Mouse (Mus musculus): ENCODE data around the gene Lhx3. TPM values are rescaled to one million over a fixed set of nuclear protein-coding genes. Genes with fewer than 3 reads are reported as not detected.

Lhx3 gene
- polyA plus RNA-seq, 2 experiments, result not detected

GRCm38 (mm10) chr2:26194552-26195339 is 13.3 kb downstream of the Lhx3 start:
- H3K4me3 ChIP-seq (ENCODE audit: insufficient read depth in 1 of 2, low read depth in 2 of 2, low read length in 2 of 2), result no peak overlapping the region
- H3K36me3 ChIP-seq (replicated peaks; ENCODE audit: control insufficient read depth, insufficient read depth, low read depth), result no peaks in the 10 kb centered on the region
- H3K9me3 ChIP-seq (ENCODE audit: control insufficient read depth, low read length), result no peaks in the 10 kb centered on the region
- H3K27me3 ChIP-seq (ENCODE audit: control insufficient read depth, insufficient read depth, low read length), result peaks cover 43% of the 10 kb centered on the region
- H3K4me2 ChIP-seq (ENCODE audit: low read depth), result no peak overlapping the region
- TF ChIP-seq CTCF (IDR thresholded peaks at IDR 0.05; ENCODE audit: low read depth) (no peak), EP300 (IDR thresholded peaks at IDR 0.05; ENCODE audit: low read depth) (no peak)
- 30% methylated on average over 7 of the region's 7 CpGs for WGBS (ENCODE audit: insufficient replicate concordance)
- no peak overlapping the region for H3K9ac ChIP-seq (replicated peaks)
- no peaks in the 10 kb centered on the region for H3K4me1 ChIP-seq (replicated peaks; ENCODE audit: control insufficient read depth in 2 of 2, insufficient read depth in 2 of 2, low read length in 1 of 2)
- DNase-seq (ENCODE audit: low read depth in 3 of 3, low spot score in 3 of 3) (no peak), ATAC-seq (ENCODE audit: insufficient read depth) (no peak)
- no peak overlapping the region for H3K27ac ChIP-seq

- no peak overlapping the region for H3K4me2 ChIP-seq (ENCODE audit: low read depth)
- DNase-seq (ENCODE audit: low read depth in 3 of 3, low spot score in 3 of 3) (no peak), ATAC-seq (ENCODE audit: insufficient read depth) (no peak)
- 42% methylated on average over 5 of the region's 5 CpGs for WGBS (ENCODE audit: insufficient replicate concordance)
- no peak overlapping the region for H3K27ac ChIP-seq
- no peaks in the 10 kb centered on the region for H3K9me3 ChIP-seq (ENCODE audit: control insufficient read depth, low read length)
- H3K4me1 ChIP-seq (replicated peaks; ENCODE audit: control insufficient read depth in 2 of 2, insufficient read depth in 2 of 2, low read length in 1 of 2), result no peaks in the 10 kb centered on the region
- no peaks in the 10 kb centered on the region; the same call in 1 of the 2 replicates for H3K27me3 ChIP-seq (ENCODE audit: control insufficient read depth, insufficient read depth, low read length)
- no peaks in the 10 kb centered on the region for H3K36me3 ChIP-seq (replicated peaks; ENCODE audit: control insufficient read depth, insufficient read depth, low read depth)
- no peak overlapping the region for H3K9ac ChIP-seq (replicated peaks)
- no peak overlapping the region for H3K4me3 ChIP-seq (ENCODE audit: insufficient read depth in 1 of 2, low read depth in 2 of 2, low read length in 2 of 2)
- TF ChIP-seq CTCF (IDR thresholded peaks at IDR 0.05; ENCODE audit: low read depth) (no peak), EP300 (IDR thresholded peaks at IDR 0.05; ENCODE audit: low read depth) (no peak)
These were observed 19.6 kb downstream of the Lhx3 start for GRCm38 (mm10) chr2:26188517-26188916.

- H3K4me3 ChIP-seq (ENCODE audit: insufficient read depth in 1 of 2, low read depth in 2 of 2, low read length in 2 of 2), result no peak overlapping the region
- no peak overlapping the region for H3K9ac ChIP-seq (replicated peaks)
- ATAC-seq (ENCODE audit: insufficient read depth), result no peak
- TF ChIP-seq EP300 (IDR thresholded peaks at IDR 0.05; ENCODE audit: low read depth) (no peak), CTCF (IDR thresholded peaks at IDR 0.05; ENCODE audit: low read depth) (no peak)
- 49% methylated on average over 3 of the region's 3 CpGs for WGBS (ENCODE audit: insufficient replicate concordance)
- no peaks in the 10 kb centered on the region for H3K27me3 ChIP-seq (ENCODE audit: control insufficient read depth, insufficient read depth, low read length)
- DNase-seq (ENCODE audit: low read depth in 3 of 3, low spot score in 3 of 3), result no peak
- no peak overlapping the region for H3K4me2 ChIP-seq (ENCODE audit: low read depth)
- no peak overlapping the region for H3K27ac ChIP-seq
- no peaks in the 10 kb centered on the region for H3K4me1 ChIP-seq (replicated peaks; ENCODE audit: control insufficient read depth in 2 of 2, insufficient read depth in 2 of 2, low read length in 1 of 2)
- H3K36me3 ChIP-seq (replicated peaks; ENCODE audit: control insufficient read depth, insufficient read depth, low read depth), result no peaks in the 10 kb centered on the region
- no peaks in the 10 kb centered on the region for H3K9me3 ChIP-seq (ENCODE audit: control insufficient read depth, low read length)
These were observed 23.7 kb downstream of the Lhx3 start for GRCm38 (mm10) chr2:26184352-26184751.

- Histone ChIP-seq H3K27ac (no peak overlapping the region), H3K9ac (replicated peaks) (no peak overlapping the region), H3K9me3 (ENCODE audit: control insufficient read depth, low read length) (no peaks in the 10 kb centered on the region), H3K36me3 (replicated peaks; ENCODE audit: control insufficient read depth, insufficient read depth, low read depth) (no peaks in the 10 kb centered on the region), H3K4me2 (ENCODE audit: low read depth) (no peak overlapping the region), H3K4me1 (replicated peaks; ENCODE audit: control insufficient read depth in 2 of 2, insufficient read depth in 2 of 2, low read length in 1 of 2) (peaks cover 0 to 3% of the 10 kb centered on the region in 2 experiments; a peak in 2 of 4 replicates), H3K4me3 (ENCODE audit: insufficient read depth in 1 of 2, low read depth in 2 of 2, low read length in 2 of 2) (no peak overlapping the region), H3K27me3 (ENCODE audit: control insufficient read depth, insufficient read depth, low read length) (no peaks in the 10 kb centered on the region)
- TF ChIP-seq CTCF (IDR thresholded peaks at IDR 0.05; ENCODE audit: low read depth), result peak; percentile 80
- no peak for TF ChIP-seq EP300 (IDR thresholded peaks at IDR 0.05; ENCODE audit: low read depth)
- 14% methylated on average over 6 of the region's 6 CpGs for WGBS (ENCODE audit: insufficient replicate concordance)
- DNase-seq (ENCODE audit: low read depth in 3 of 3, low spot score in 3 of 3) (no peak), ATAC-seq (ENCODE audit: insufficient read depth) (no peak)
These were observed 25.4 kb downstream of the Lhx3 start for GRCm38 (mm10) chr2:26182646-26183045.

GRCm38 (mm10) chr2:26177189-26177588 is 30.9 kb downstream of the Lhx3 start:
- Histone ChIP-seq H3K4me1 (replicated peaks; ENCODE audit: control insufficient read depth in 2 of 2, insufficient read depth in 2 of 2, low read length in 1 of 2) (peaks cover 9 to 18% of the 10 kb centered on the region in 2 experiments; a peak in 3 of 4 replicates), H3K4me2 (ENCODE audit: low read depth) (peak overlapping the region; percentile 48), H3K27ac (peak overlapping the region; percentile 5), H3K4me3 (ENCODE audit: insufficient read depth in 1 of 2, low read depth in 2 of 2, low read length in 2 of 2) (no peak overlapping the region), H3K36me3 (replicated peaks; ENCODE audit: control insufficient read depth, insufficient read depth, low read depth) (no peaks in the 10 kb centered on the region), H3K9ac (replicated peaks) (0 out of 2 replicates have a peak overlapping the region, but pooled peaks have one; percentile 39), H3K27me3 (ENCODE audit: control insufficient read depth, insufficient read depth, low read length) (no peaks in the 10 kb centered on the region), H3K9me3 (ENCODE audit: control insufficient read depth, low read length) (no peaks in the 10 kb centered on the region)
- WGBS (ENCODE audit: insufficient replicate concordance), result 49% methylated on average over 2 of the region's 2 CpGs
- DNase-seq (ENCODE audit: low read depth in 3 of 3, low spot score in 3 of 3) (no peak), ATAC-seq (ENCODE audit: insufficient read depth) (peak; percentile 62)
- no peak for TF ChIP-seq EP300 (IDR thresholded peaks at IDR 0.05; ENCODE audit: low read depth)
- no peak for TF ChIP-seq CTCF (IDR thresholded peaks at IDR 0.05; ENCODE audit: low read depth)
